Mouse (Mus musculus): ENCODE measurements at regions not wholly inside any gene's neighbourhood (a gene's known extent, or its start where the extent isn't known, plus 50 kb on each side); places are given as distances from the start of the nearest gene placed in this dataset.

DNA sequence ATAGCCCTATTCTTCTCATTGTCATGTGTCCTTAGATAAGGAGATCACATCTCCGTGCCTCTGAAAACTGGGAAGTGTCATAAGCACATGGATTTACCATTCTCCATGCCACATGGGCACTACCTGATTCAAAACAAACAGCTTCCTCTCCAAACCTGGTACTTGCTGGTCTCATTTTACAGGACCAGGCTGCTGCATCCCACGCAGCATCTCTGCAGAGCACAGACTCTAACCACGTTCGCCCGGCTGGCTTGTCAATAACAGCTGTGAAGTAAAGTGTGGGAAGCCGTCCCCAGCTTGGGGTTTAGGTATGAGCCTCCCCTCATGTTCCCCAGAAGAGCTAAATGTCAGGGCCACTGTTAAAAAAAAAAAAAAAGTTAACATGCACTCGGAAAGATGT lies 53.0 kb upstream of the Ank start:
- no peak overlapping the region for H3K27ac ChIP-seq (ENCODE audit: insufficient read depth, low read depth)
- H3K9me3 ChIP-seq (replicated peaks; ENCODE audit: low read length) = no peaks in the 10 kb centered on the region
- no peak overlapping the region for H3K4me2 ChIP-seq (ENCODE audit: insufficient read depth, low read depth, poor library complexity, severe bottlenecking)
- dilution Hi-C loops (cut with MboI; ENCODE audit: extremely low pct_ligation_motif_present, extremely low pct_unique_long_range_greater_than_20kb, low sequenced_read_pairs) (no loop called here), in situ Hi-C loops (cut with MboI; ENCODE audit: low pct_ligation_motif_present, low pct_unique_long_range_greater_than_20kb, low sequenced_read_pairs) (no loop called here)
- H3K4me1 ChIP-seq (ENCODE audit: control insufficient read depth in 1 of 2, insufficient read depth in 2 of 2) = no peaks in the 10 kb centered on the region
- no peaks in the 10 kb centered on the region for H3K27me3 ChIP-seq (replicated peaks)
- no peak overlapping the region for H3K9ac ChIP-seq (ENCODE audit: insufficient read depth, low read depth)
- H3K36me3 ChIP-seq (replicated peaks in 1 of 2; ENCODE audit: control insufficient read depth in 1 of 2, insufficient read depth in 1 of 2, low read length in 1 of 2) = no peaks in the 10 kb centered on the region
- no peak for DNase-seq (ENCODE audit: extremely low read depth)
- H3K79me2 ChIP-seq (replicated peaks; ENCODE audit: control insufficient read depth, extremely low read depth, insufficient read depth, poor library complexity, severe bottlenecking) = no peaks in the 10 kb centered on the region
- no peak overlapping the region for H3K4me3 ChIP-seq (replicated peaks in 1 of 3; ENCODE audit: low read depth in 2 of 3, low read length in 2 of 3, poor library complexity in 1 of 3)
- TF ChIP-seq PAX5 (IDR thresholded peaks at IDR 0.05; ENCODE audit: low read length) (no peak), UBTF (IDR thresholded peaks at IDR 0.05; ENCODE audit: low read depth, low read length) (no peak), IRF4 (IDR thresholded peaks at IDR 0.05; ENCODE audit: low read depth, low read length) (no peak), CHD1 (IDR thresholded peaks at IDR 0.05; ENCODE audit: low read depth, low read length) (no peak), ZKSCAN1 (IDR thresholded peaks at IDR 0.05; ENCODE audit: borderline replicate concordance, low read depth, low read length) (no peak), RCOR1 (conservative IDR thresholded peaks at IDR 0.05; ENCODE audit: low read depth, low read length) (no peak), EP300 (IDR thresholded peaks at IDR 0.05; ENCODE audit: low read length) (no peak), MAX (IDR thresholded peaks at IDR 0.05; ENCODE audit: low read length) (no peak), MYC (IDR thresholded peaks at IDR 0.05; ENCODE audit: low read depth, low read length) (no peak), E2F4 (IDR thresholded peaks at IDR 0.05; ENCODE audit: insufficient replicate concordance, low read depth, low read length) (no peak), KAT2A (IDR thresholded peaks at IDR 0.05; ENCODE audit: insufficient replicate concordance, low read length) (no peak), TCF12 (IDR thresholded peaks at IDR 0.05; ENCODE audit: low read depth, low read length) (no peak), ELF1 (IDR thresholded peaks at IDR 0.05; ENCODE audit: low read depth, low read length) (no peak), SMC3 (IDR thresholded peaks at IDR 0.05; ENCODE audit: low read depth, low read length) (no peak), MXI1 (IDR thresholded peaks at IDR 0.05; ENCODE audit: low read depth, low read length) (no peak), GABPA (IDR thresholded peaks at IDR 0.05; ENCODE audit: insufficient replicate concordance, low read depth, low read length) (no peak), RAD21 (IDR thresholded peaks at IDR 0.05; ENCODE audit: low read depth, low read length) (no peak), NRF1 (IDR thresholded peaks at IDR 0.05; ENCODE audit: low read depth, low read length) (no peak)

DNA sequence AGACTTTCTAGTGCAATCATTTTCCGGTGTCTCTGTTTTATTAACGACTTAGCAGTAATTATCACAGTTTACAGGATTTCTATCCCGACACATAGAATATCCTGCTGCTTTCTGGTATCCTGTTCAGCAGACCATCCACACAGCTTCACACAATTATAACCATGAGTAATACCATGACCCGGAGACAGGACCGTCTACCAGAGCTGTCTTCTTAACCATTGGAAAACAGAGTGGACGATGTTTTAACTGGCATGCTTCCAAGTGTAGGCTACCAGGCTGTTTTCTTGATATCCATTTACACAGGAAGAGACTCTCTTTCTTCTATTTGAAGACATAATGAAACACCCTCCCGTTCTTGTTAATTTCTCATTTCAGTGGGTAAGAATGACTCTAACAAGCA lies 51.7 kb upstream of the Ank start:
- Histone ChIP-seq H3K79me2 (replicated peaks; ENCODE audit: control insufficient read depth, extremely low read depth, insufficient read depth, poor library complexity, severe bottlenecking) (no peaks in the 10 kb centered on the region), H3K4me2 (ENCODE audit: insufficient read depth, low read depth, poor library complexity, severe bottlenecking) (no peak overlapping the region), H3K4me3 (replicated peaks in 1 of 3; ENCODE audit: low read depth in 2 of 3, low read length in 2 of 3, poor library complexity in 1 of 3) (no peak overlapping the region), H3K9me3 (replicated peaks; ENCODE audit: low read length) (no peaks in the 10 kb centered on the region), H3K27ac (ENCODE audit: insufficient read depth, low read depth) (no peak overlapping the region), H3K27me3 (replicated peaks) (no peaks in the 10 kb centered on the region), H3K4me1 (ENCODE audit: control insufficient read depth in 1 of 2, insufficient read depth in 2 of 2) (no peaks in the 10 kb centered on the region), H3K36me3 (replicated peaks in 1 of 2; ENCODE audit: control insufficient read depth in 1 of 2, insufficient read depth in 1 of 2, low read length in 1 of 2) (no peaks in the 10 kb centered on the region), H3K9ac (ENCODE audit: insufficient read depth, low read depth) (no peak overlapping the region)
- DNase-seq (ENCODE audit: extremely low read depth) = no peak
- dilution Hi-C loops (cut with MboI; ENCODE audit: extremely low pct_ligation_motif_present, extremely low pct_unique_long_range_greater_than_20kb, low sequenced_read_pairs) = no loop called here
- TF ChIP-seq POLR2A (IDR thresholded peaks at IDR 0.05; ENCODE audit: low read depth, low read length) (no peak), POLR2AphosphoS2 (IDR thresholded peaks at IDR 0.05; ENCODE audit: low read depth, low read length) (no peak), CTCF (conservative IDR thresholded peaks at IDR 0.05 in 1 of 2, IDR thresholded peaks at IDR 0.05 in 1 of 2; ENCODE audit: low read depth in 2 of 2, low read length in 2 of 2) (no peak), E2F4 (IDR thresholded peaks at IDR 0.05; ENCODE audit: insufficient replicate concordance, low read depth, low read length) (no peak), GABPA (IDR thresholded peaks at IDR 0.05; ENCODE audit: insufficient replicate concordance, low read depth, low read length) (no peak), TBP (conservative IDR thresholded peaks at IDR 0.05; ENCODE audit: low read depth, low read length) (no peak), NRF1 (IDR thresholded peaks at IDR 0.05; ENCODE audit: low read depth, low read length) (no peak)
- in situ Hi-C loops (cut with MboI; ENCODE audit: low pct_ligation_motif_present, low pct_unique_long_range_greater_than_20kb, low sequenced_read_pairs) = no loop called here

Measured in CH12.LX (cell line).